Mouse (Mus musculus): ENCODE results near the gene Zfp385b.

- TF ChIP-seq CTCF (IDR thresholded peaks at IDR 0.05; ENCODE audit: borderline replicate concordance, insufficient read depth, low read length) (no peak), POLR2A (IDR thresholded peaks at IDR 0.05; ENCODE audit: low read depth, low read length) (no peak)
These were observed 444.3 kb downstream of the Zfp385b start for GRCm38 (mm10) chr2:77375155-77375554.

Data from embryonic fibroblast, embryonic 13.5 days (primary cell).